15 mouse cellular contexts compared by ENCODE assay signal in the genomic region with DNA sequence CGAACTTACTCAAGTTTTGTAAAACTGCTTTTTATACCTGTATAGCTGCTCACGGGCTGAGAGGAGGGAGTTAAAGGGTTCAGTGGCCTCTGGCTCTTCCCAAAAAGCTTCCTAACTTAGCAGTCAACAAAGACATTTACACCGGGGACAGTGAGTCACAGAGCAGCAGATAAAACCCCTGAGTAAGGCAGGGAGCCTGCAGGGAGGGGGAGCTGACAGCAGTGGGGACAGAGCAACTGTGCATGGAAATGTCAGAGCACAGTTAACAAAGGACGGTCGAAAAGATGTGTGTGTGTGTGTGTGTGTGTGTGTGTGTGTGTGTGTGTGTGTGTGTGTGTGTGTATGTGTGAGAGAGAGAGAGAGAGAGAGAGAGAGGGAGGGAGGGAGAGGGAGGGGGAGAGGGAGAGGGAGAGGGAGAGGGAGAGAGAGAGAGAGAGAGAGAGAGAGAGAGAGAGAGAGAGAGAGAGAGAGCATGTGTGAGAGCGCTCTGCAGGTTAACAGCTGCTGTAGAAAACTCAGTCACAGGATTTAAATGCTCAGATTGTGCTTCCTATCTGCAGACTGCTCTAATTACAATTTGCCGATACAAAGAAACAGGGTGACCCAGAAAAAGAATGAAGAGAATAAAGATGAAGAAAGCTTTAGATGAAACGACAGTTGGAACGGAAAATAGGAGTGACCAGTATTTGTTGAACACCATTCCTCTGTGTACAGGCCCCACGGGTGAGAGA.
DNase-seq lines count a peak whose midpoint lies in the region; ATAC-seq lines count a peak whose summit lies in the region.
"Had no signal": no experiment of that assay in that cellular context is flagged by ENCODE, and none has a peak within 500 bp of the region (broad histone marks: within the 10 kb centered on the region; RNA-seq: fewer than 3 reads in every experiment).

No protein-coding gene starts in this region.

- H3K27me3 ChIP-seq in forebrain, embryonic 12.5 days = no peaks in the 10 kb centered on the region
- no peaks in the 10 kb centered on the region for H3K27me3 ChIP-seq in forebrain, embryonic 10.5 days (ENCODE audit: poor library complexity, severe bottlenecking)
- no peaks in the 10 kb centered on the region for H3K27me3 ChIP-seq in midbrain, embryonic 13.5 days
- H3K27me3 ChIP-seq in midbrain, embryonic 10.5 days (ENCODE audit: low read depth, poor library complexity, severe bottlenecking) = no peaks in the 10 kb centered on the region
- H3K27me3 ChIP-seq in heart, embryonic 16.5 days (ENCODE audit: control insufficient read depth, insufficient read depth, low read length) = no peaks in the 10 kb centered on the region
- H3K27me3 ChIP-seq: embryonic facial prominence, embryonic 15.5 days; liver, embryonic 13.5 days had no signal

- peak overlapping the region; percentile 46; the same call in 1 of the 2 replicates for H3K27ac ChIP-seq in forebrain, embryonic 12.5 days
- no peak overlapping the region; the same call in 1 of the 2 replicates for H3K27ac ChIP-seq in forebrain, embryonic 10.5 days
- peak overlapping the region; percentile 39; the same call in 1 of the 2 replicates for H3K27ac ChIP-seq in midbrain, embryonic 13.5 days
- H3K27ac ChIP-seq in midbrain, embryonic 10.5 days (replicated peaks) = no peak overlapping the region
- no peak overlapping the region for H3K27ac ChIP-seq in heart, embryonic 16.5 days (ENCODE audit: low read length)
- H3K27ac ChIP-seq: embryonic facial prominence, embryonic 15.5 days; kidney, postnatal 0 days; liver, embryonic 13.5 days; macrophage had no signal

- 0 out of 2 replicates have a peak, but pooled peaks cover 6% of the 10 kb centered on the region for H3K36me3 ChIP-seq in forebrain, embryonic 12.5 days (replicated peaks)
- H3K36me3 ChIP-seq in forebrain, embryonic 10.5 days (replicated peaks) = 0 out of 2 replicates have a peak, but pooled peaks cover 2% of the 10 kb centered on the region
- peaks cover 7% of the 10 kb centered on the region for H3K36me3 ChIP-seq in midbrain, embryonic 13.5 days
- H3K36me3 ChIP-seq in midbrain, embryonic 10.5 days = no peaks in the 10 kb centered on the region
- H3K36me3 ChIP-seq in heart, embryonic 16.5 days (ENCODE audit: control insufficient read depth, insufficient read depth) = no peaks in the 10 kb centered on the region
- H3K36me3 ChIP-seq: embryonic facial prominence, embryonic 15.5 days; hindbrain, embryonic 10.5 days; liver, embryonic 13.5 days had no signal

- 44% methylated on average over 10 of the region's 10 CpGs for WGBS in forebrain, embryonic 12.5 days
- 66% methylated on average over 10 of the region's 10 CpGs for WGBS in forebrain, embryonic 10.5 days
- WGBS in midbrain, embryonic 13.5 days = 39% methylated on average over 10 of the region's 10 CpGs
- WGBS in midbrain, embryonic 10.5 days = 69% methylated on average over 8 of the region's 10 CpGs
- 34% methylated on average over 10 of the region's 10 CpGs for WGBS in heart, embryonic 16.5 days

- H3K4me1 ChIP-seq in forebrain, embryonic 12.5 days = peaks cover 12% of the 10 kb centered on the region
- H3K4me1 ChIP-seq in forebrain, embryonic 10.5 days = peaks cover 15% of the 10 kb centered on the region
- peaks cover 21% of the 10 kb centered on the region for H3K4me1 ChIP-seq in midbrain, embryonic 13.5 days (replicated peaks)
- peaks cover 10% of the 10 kb centered on the region for H3K4me1 ChIP-seq in midbrain, embryonic 10.5 days
- H3K4me1 ChIP-seq in heart, embryonic 16.5 days (ENCODE audit: control insufficient read depth, insufficient read depth, low read length) = peaks cover 19% of the 10 kb centered on the region

- DNase-seq in forebrain, embryonic 10.5 days (ENCODE audit: extremely low spot score, low spot score) = no peak
- no peak for DNase-seq in midbrain, embryonic 10.5 days (ENCODE audit: low spot score)
- DNase-seq in layer of hippocampus, adult 18-20 months (ENCODE audit: low spot score in 2 of 2) = no peak
- DNase-seq: B cell, adult 2 months; cerebellum, postnatal 25 days; liver, embryonic 13.5 days had no signal

- H3K9me3 ChIP-seq in forebrain, embryonic 12.5 days = no peaks in the 10 kb centered on the region
- H3K9me3 ChIP-seq in forebrain, embryonic 10.5 days = no peaks in the 10 kb centered on the region
- no peaks in the 10 kb centered on the region for H3K9me3 ChIP-seq in midbrain, embryonic 13.5 days
- no peaks in the 10 kb centered on the region for H3K9me3 ChIP-seq in midbrain, embryonic 10.5 days (replicated peaks)
- no peaks in the 10 kb centered on the region for H3K9me3 ChIP-seq in heart, embryonic 16.5 days (replicated peaks; ENCODE audit: control insufficient read depth, low read length)
- H3K9me3 ChIP-seq: embryonic facial prominence, embryonic 15.5 days; hindbrain, embryonic 10.5 days; liver, embryonic 13.5 days had no signal

- H3K9ac ChIP-seq in forebrain, embryonic 12.5 days = no peak overlapping the region
- H3K9ac ChIP-seq in midbrain, embryonic 13.5 days (replicated peaks) = no peak overlapping the region
- no peak overlapping the region for H3K9ac ChIP-seq in heart, embryonic 16.5 days (ENCODE audit: low read length)
- H3K9ac ChIP-seq: embryonic facial prominence, embryonic 15.5 days; liver, embryonic 13.5 days had no signal

- no peak overlapping the region for H3K4me3 ChIP-seq in forebrain, embryonic 12.5 days (replicated peaks)
- H3K4me3 ChIP-seq in forebrain, embryonic 10.5 days = no peak overlapping the region
- H3K4me3 ChIP-seq in midbrain, embryonic 13.5 days (replicated peaks) = no peak overlapping the region
- H3K4me3 ChIP-seq in midbrain, embryonic 10.5 days = no peak overlapping the region
- no peak overlapping the region for H3K4me3 ChIP-seq in heart, embryonic 16.5 days (ENCODE audit: low read length)
- H3K4me3 ChIP-seq: embryonic facial prominence, embryonic 15.5 days; hindbrain, embryonic 10.5 days; liver, embryonic 13.5 days had no signal

- no peak overlapping the region for H3K4me2 ChIP-seq in forebrain, embryonic 12.5 days
- H3K4me2 ChIP-seq in midbrain, embryonic 13.5 days (replicated peaks) = no peak overlapping the region
- no peak overlapping the region for H3K4me2 ChIP-seq in heart, embryonic 16.5 days (ENCODE audit: low read depth, low read length)
- H3K4me2 ChIP-seq: embryonic facial prominence, embryonic 15.5 days; liver, embryonic 13.5 days had no signal

- peak; percentile 74; the same call in 1 of the 2 replicates for ATAC-seq in forebrain, embryonic 12.5 days (ENCODE audit: low FRiP score)
- ATAC-seq in midbrain, embryonic 13.5 days = peak; percentile 74; the same call in 1 of the 2 replicates
- ATAC-seq in heart, embryonic 16.5 days (replicated peaks; ENCODE audit: extremely low read depth, insufficient read depth, low FRiP score) = peak; percentile 80
- ATAC-seq in CD4-positive, CD25-positive, alpha-beta regulatory T cell, adult 4 months = no peak
- ATAC-seq in megakaryocyte progenitor cell, adult 5-6 weeks (replicated peaks; ENCODE audit: poor library complexity) = no peak

Comparison
In these comparisons a context has a peak if more than half of its experiments do, and no peak if none do; other contexts are left out.
1. H3K27ac ChIP-seq: peak in forebrain, embryonic 12.5 days (single experiment) and midbrain, embryonic 13.5 days (single experiment); none in forebrain, embryonic 10.5 days (single experiment), midbrain, embryonic 10.5 days (single experiment) and heart, embryonic 16.5 days (single experiment).
2. ATAC-seq: peak in forebrain, embryonic 12.5 days (single experiment), midbrain, embryonic 13.5 days (single experiment) and heart, embryonic 16.5 days (single experiment); none in CD4-positive, CD25-positive, alpha-beta regulatory T cell, adult 4 months (single experiment) and megakaryocyte progenitor cell, adult 5-6 weeks (single experiment).